ENCODE assay signal across 27 mouse cellular contexts in the genomic region with DNA sequence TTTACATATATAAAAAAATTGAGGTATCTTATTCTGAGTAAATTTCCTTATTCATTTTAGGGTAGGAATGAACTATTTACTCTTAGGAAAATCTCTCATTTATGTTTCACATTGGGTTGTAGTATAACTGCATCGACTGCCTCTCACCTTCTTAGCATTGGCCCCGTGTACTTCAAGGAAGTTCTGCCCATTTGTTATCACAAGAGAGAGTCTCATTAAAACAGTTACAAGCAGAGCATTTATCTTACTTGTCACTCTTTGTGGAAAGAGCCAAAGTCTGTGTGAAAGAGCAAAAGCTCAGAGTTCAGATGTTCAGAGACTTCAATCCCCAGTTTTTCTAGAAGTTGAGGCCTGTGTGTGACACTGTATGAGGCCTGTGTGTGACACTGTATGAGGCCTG.
"Had no signal": no experiment of that assay in that cellular context is flagged by ENCODE, and none has a peak within 500 bp of the region (broad histone marks: within the 10 kb centered on the region; RNA-seq: fewer than 3 reads in every experiment).

No protein-coding gene starts in this region.

- H3K36me3 ChIP-seq: heart, embryonic 13.5 days; heart, embryonic 15.5 days; hindbrain, embryonic 10.5 days; hindbrain, embryonic 12.5 days; kidney, embryonic 15.5 days; limb, embryonic 10.5 days; limb, embryonic 12.5 days; liver, embryonic 13.5 days; liver, embryonic 15.5 days had no signal

- H3K27ac ChIP-seq: gastrocnemius, adult 2 months; heart, adult 2 months; heart, embryonic 13.5 days; heart, embryonic 15.5 days; hindbrain, embryonic 10.5 days; hindbrain, embryonic 12.5 days; hindbrain, embryonic 14.5 days; kidney, embryonic 15.5 days; kidney, postnatal 0 days; left cerebral cortex, adult 2 months; limb, embryonic 10.5 days; limb, embryonic 12.5 days; liver, embryonic 13.5 days; liver, embryonic 15.5 days had no signal

- DNase-seq: gastrocnemius, adult 2 months; gastrocnemius, postnatal 10 days; gastrocnemius, postnatal 25 days; heart, adult 2 months; heart, postnatal 4 days; kidney, adult 11 months; kidney, adult 2 months; kidney, adult 9 months; kidney, postnatal 14 days; kidney, postnatal 36 days; liver; liver, embryonic 13.5 days had no signal

- H3K9me3 ChIP-seq: heart, embryonic 13.5 days; heart, embryonic 15.5 days; hindbrain, embryonic 10.5 days; hindbrain, embryonic 12.5 days; kidney, embryonic 15.5 days; limb, embryonic 10.5 days; limb, embryonic 12.5 days; liver, embryonic 13.5 days; liver, embryonic 15.5 days had no signal

- H3K9ac ChIP-seq: heart, embryonic 13.5 days; heart, embryonic 15.5 days; hindbrain, embryonic 12.5 days; hindbrain, embryonic 14.5 days; kidney, embryonic 15.5 days; limb, embryonic 12.5 days; liver, embryonic 13.5 days; liver, embryonic 15.5 days had no signal

- ATAC-seq: hindbrain, embryonic 16.5 days; inflammation-experienced regulatory T-cells, adult 6 months had no signal

- H3K4me3 ChIP-seq: gastrocnemius, adult 2 months; heart, adult 2 months; heart, embryonic 13.5 days; heart, embryonic 15.5 days; hindbrain, embryonic 10.5 days; hindbrain, embryonic 12.5 days; kidney, embryonic 15.5 days; left cerebral cortex, adult 2 months; limb, embryonic 10.5 days; limb, embryonic 12.5 days; liver, embryonic 13.5 days; liver, embryonic 15.5 days had no signal

- H3K4me2 ChIP-seq: heart, embryonic 11.5 days; heart, embryonic 13.5 days; heart, embryonic 15.5 days; hindbrain, embryonic 12.5 days; hindbrain, embryonic 14.5 days; kidney, embryonic 15.5 days; limb, embryonic 12.5 days; liver, embryonic 11.5 days; liver, embryonic 13.5 days; liver, embryonic 15.5 days had no signal

- H3K27me3 ChIP-seq: heart, embryonic 13.5 days; heart, embryonic 15.5 days; hindbrain, embryonic 12.5 days; kidney, embryonic 15.5 days; limb, embryonic 12.5 days; liver, embryonic 13.5 days; liver, embryonic 15.5 days had no signal

- H3K4me1 ChIP-seq: hindbrain, embryonic 10.5 days; hindbrain, embryonic 12.5 days; liver, embryonic 13.5 days; liver, embryonic 15.5 days had no signal
